Mouse (Mus musculus): ENCODE data around the gene Shf.
A peak's percentile ranks its signal among the peaks of the same experiment; 100 is the strongest.

Shf gene

GRCm38 (mm10) chr2:122302574-122303241, 66.3 kb downstream of the Shf start:
- peak; percentile 20 for DNase-seq (ENCODE audit: low read depth, low spot score)

DNA sequence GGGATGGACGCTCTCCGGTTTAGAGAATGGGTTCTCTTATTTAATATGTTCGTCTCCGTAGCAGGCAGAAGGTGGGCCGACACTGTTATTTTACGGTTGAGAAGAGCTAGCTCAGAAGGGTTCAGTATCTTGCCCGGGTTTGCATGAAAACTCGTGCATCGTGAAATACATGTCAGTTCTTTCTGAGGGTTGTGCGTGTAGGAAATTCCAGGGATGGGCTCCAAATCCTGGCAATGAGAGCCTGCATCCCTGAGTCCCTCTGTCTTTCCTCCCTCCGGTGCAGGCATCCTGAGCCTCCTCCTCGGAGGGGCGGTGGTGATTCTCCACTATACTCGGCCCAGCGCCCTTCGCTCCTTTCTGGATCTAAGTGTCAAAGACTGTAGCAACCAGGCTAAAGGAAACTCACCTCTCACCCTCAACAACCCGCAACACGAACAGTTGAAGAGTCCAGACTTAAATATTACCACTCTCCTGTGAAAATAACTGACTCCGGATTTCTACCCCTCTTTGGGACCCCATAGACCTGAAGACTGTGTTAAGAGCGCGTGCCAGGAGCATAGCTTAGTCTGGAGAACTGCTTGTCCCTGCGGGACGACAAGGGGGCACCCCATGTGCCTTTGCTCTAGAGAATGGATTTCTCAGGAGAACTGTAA, 66.9 kb downstream of the Shf start:
- no peak for DNase-seq (ENCODE audit: low read depth, low spot score)

GRCm38 (mm10) chr2:122301081-122301920, 67.7 kb downstream of the Shf start:
- no peak for DNase-seq (ENCODE audit: low read depth, low spot score)

GRCm38 (mm10) chr2:122300656-122301020, 68.3 kb downstream of the Shf start:
- DNase-seq (ENCODE audit: low read depth, low spot score): no peak

- DNase-seq (ENCODE audit: low read depth, low spot score): no peak
Observed at GRCm38 (mm10) chr2:122299911-122300655, 68.9 kb downstream of the Shf start.

Measured in skeletal muscle tissue, adult 2 months (tissue).